Mouse (Mus musculus) thymus, adult 2 months (tissue): Measurements from ENCODE around the gene Irf2bp2.

Experiments
- CTCF ChIP-seq: fragments of 200-500 bp; IDR thresholded peaks from 2 replicates; pipeline ENCODE4 v1.5.1; 2012; ENCODE audit warnings: mild to moderate bottlenecking, control low read depth, low read length, moderate library complexity, borderline replicate concordance; ENCODE audit not compliant: control insufficient read depth, poor library complexity, insufficient read depth; ENCODE audit errors: extremely low read depth
- POLR2A ChIP-seq: fragments of 200-500 bp; IDR thresholded peaks from 2 replicates; pipeline ENCODE4 v1.6.1; 2012; ENCODE audit warnings: mild to moderate bottlenecking, low read length, control low read depth, moderate library complexity; ENCODE audit not compliant: control insufficient read depth, poor library complexity, insufficient read depth; ENCODE audit errors: extremely low read depth

DNA sequence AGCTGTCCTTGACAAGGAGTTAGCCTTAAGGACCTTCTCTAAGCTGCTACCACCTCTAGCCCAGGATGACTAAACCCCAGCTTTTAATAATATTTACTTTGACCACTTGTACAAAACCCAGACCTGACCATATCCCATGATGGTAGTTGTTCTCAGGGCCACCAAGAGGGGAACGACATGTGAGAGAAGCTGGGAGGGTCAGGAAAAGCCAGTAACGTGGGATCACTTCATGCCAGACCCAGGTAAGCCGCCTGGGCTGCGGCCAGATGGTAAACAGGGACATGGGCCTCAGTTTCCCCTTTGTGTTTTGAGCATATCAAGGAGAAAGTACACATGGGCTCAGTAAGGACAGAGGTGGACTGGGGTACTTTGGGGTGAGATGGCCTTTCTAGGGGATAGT, 46.4 kb downstream of the Irf2bp2 start:
- TF ChIP-seq CTCF = no peak
- no peak for TF ChIP-seq POLR2A
